Mouse (Mus musculus) stomach, embryonic 16.5 days (tissue): Measurements from ENCODE around the gene Rps9. TPM values are rescaled to one million over a fixed set of nuclear protein-coding genes. Genes with fewer than 3 reads are reported as not detected.

ENCODE experiments used
- ATAC-seq: fragments of 200-750 bp; cut with Nextera tagmentation; 2 replicates; pipeline ENCODE4 v1.8.0; 2017; ENCODE audit warnings: moderate number of reproducible peaks, moderate TSS enrichment; ENCODE audit not compliant: insufficient read depth, low FRiP score
- H3K27ac ChIP-seq: fragments of 300-500 bp; sonication (generic); 2 replicates; pipeline ENCODE4 v1.5.1; 2014; ENCODE audit warnings: low read length
- H3K27me3 ChIP-seq: fragments of 300-500 bp; sonication (generic); 2 replicates; pipeline ENCODE4 v1.6.1; 2014; ENCODE audit warnings: low read length, control low read depth, mixed read lengths; ENCODE audit not compliant: control insufficient read depth, insufficient read depth
- H3K36me3 ChIP-seq: fragments of 300-500 bp; sonication (generic); 2 replicates; pipeline ENCODE4 v1.6.1; 2014; ENCODE audit warnings: low read length; ENCODE audit not compliant: control insufficient read depth, insufficient read depth
- H3K4me1 ChIP-seq: fragments of 300-500 bp; sonication (generic); 2 replicates; pipeline ENCODE4 v1.6.1; 2014; ENCODE audit warnings: low read length, control low read depth, mixed read lengths; ENCODE audit not compliant: control insufficient read depth, insufficient read depth
- H3K4me2 ChIP-seq: fragments of 300-500 bp; sonication (generic); 2 replicates; pipeline ENCODE4 v1.6.1; 2014; ENCODE audit warnings: low read depth, low read length, mixed read lengths
- H3K4me3 ChIP-seq: fragments of 300-500 bp; sonication (generic); replicated peaks from 2 replicates; pipeline ENCODE4 v1.5.1; 2014; ENCODE audit warnings: mild to moderate bottlenecking, low read length
- H3K9ac ChIP-seq: fragments of 300-500 bp; sonication (generic); 2 replicates; pipeline ENCODE4 v1.6.1; 2014; ENCODE audit warnings: low read length
- H3K9me3 ChIP-seq: fragments of 300-500 bp; sonication (generic); replicated peaks from 2 replicates; pipeline ENCODE4 v1.6.1; 2016; ENCODE audit warnings: low read length, control low read depth; ENCODE audit not compliant: control insufficient read depth
- WGBS: fragments of 180-500 bp; shearing (Covaris S2); extraction: QIAGEN DNeasy Blood & Tissue Kit; methylation state at CpG from one replicate; pipeline ENCODE4 v1.1.7; 2014; 5-methylcytosine and 5-hydroxymethylcytosine counted together
- polyA plus RNA-seq: library from polyadenylated mRNA; unstranded; fragments of >200 nt; fragmentation: Nextera tagmentation; extraction: Ambion mirVana; gene quantifications from 2 replicates; pipeline ENCODE4 v1.2.1, GENCODE M21; 2015

Rps9 gene
- 1,206 and 1,366 TPM in 2 replicates for polyA plus RNA-seq

- H3K4me3 ChIP-seq, result peak within 1 kb of the TSS; percentile 91
- no peaks in the 10 kb centered on the region for H3K27me3 ChIP-seq
- H3K4me2 ChIP-seq, result peak within 1 kb of the TSS; percentile 92
- peaks cover 12% of the 10 kb centered on the region for H3K36me3 ChIP-seq
- H3K9ac ChIP-seq, result peak within 1 kb of the TSS; percentile 90
- no peaks in the 10 kb centered on the region for H3K9me3 ChIP-seq
- ATAC-seq, result peak; percentile 95
- whole genome bisulfite sequencing, result 2% methylated on average over 42 of the region's 42 CpGs
- H3K27ac ChIP-seq, result peak within 1 kb of the TSS; percentile 96
- H3K4me1 ChIP-seq, result peaks cover 9% of the 10 kb centered on the region
These were observed at the start of gene Rps9 for GRCm38 (mm10) chr7:3703879-3704441. Gene Rps9 (plus strand): TSS chr7:3703993.

GRCm38 (mm10) chr7:3656966-3657365 lies 46.8 kb upstream of the Rps9 start:
- Histone ChIP-seq H3K4me2 (no peak overlapping the region), H3K27ac (no peak overlapping the region), H3K9ac (no peak overlapping the region), H3K4me1 (no peaks in the 10 kb centered on the region), H3K27me3 (no peaks in the 10 kb centered on the region), H3K4me3 (no peak overlapping the region), H3K36me3 (peaks cover 59% of the 10 kb centered on the region), H3K9me3 (no peaks in the 10 kb centered on the region)
- 72% methylated on average over 4 of the region's 4 CpGs for WGBS
- no peak for ATAC-seq

- no peak for ATAC-seq
- H3K27me3 ChIP-seq, result no peaks in the 10 kb centered on the region
- H3K27ac ChIP-seq, result no peak overlapping the region
- no peak overlapping the region for H3K4me2 ChIP-seq
- peaks cover 55% of the 10 kb centered on the region for H3K36me3 ChIP-seq
- WGBS, result 94% methylated on average over 14 of the region's 14 CpGs
- H3K9me3 ChIP-seq, result no peaks in the 10 kb centered on the region
- H3K4me1 ChIP-seq, result no peaks in the 10 kb centered on the region; the same call in 1 of the 2 replicates
- no peak overlapping the region for H3K9ac ChIP-seq
- no peak overlapping the region for H3K4me3 ChIP-seq
These were observed 45.2 kb upstream of the Rps9 start for GRCm38 (mm10) chr7:3658578-3658977.

- H3K9me3 ChIP-seq, result no peaks in the 10 kb centered on the region
- peak overlapping the region; percentile 74 for H3K4me3 ChIP-seq
- peaks cover 15% of the 10 kb centered on the region for H3K4me1 ChIP-seq
- H3K27me3 ChIP-seq, result no peaks in the 10 kb centered on the region
- H3K9ac ChIP-seq, result peak overlapping the region; percentile 78
- peaks cover 17% of the 10 kb centered on the region for H3K36me3 ChIP-seq
- H3K4me2 ChIP-seq, result peak overlapping the region; percentile 76
- peak overlapping the region; percentile 90 for H3K27ac ChIP-seq
- 23% methylated on average over 15 of the region's 15 CpGs for WGBS
- peak; percentile 26 for ATAC-seq
These were observed 39.1 kb upstream of the Rps9 start for GRCm38 (mm10) chr7:3664524-3665214.

GRCm38 (mm10) chr7:3665215-3666114 lies 38.3 kb upstream of the Rps9 start, which contains the start of gene Leng1:
Gene Leng1 (minus strand): TSS chr7:3665840.
- peak within 1 kb of the TSS; percentile 92 for H3K27ac ChIP-seq
- H3K9ac ChIP-seq, result peak within 1 kb of the TSS; percentile 78
- peaks cover 15% of the 10 kb centered on the region for H3K4me1 ChIP-seq
- peak; percentile 99 for ATAC-seq
- H3K27me3 ChIP-seq, result no peaks in the 10 kb centered on the region
- H3K36me3 ChIP-seq, result peaks cover 10% of the 10 kb centered on the region
- 3% methylated on average over 45 of the region's 45 CpGs for WGBS
- H3K9me3 ChIP-seq, result no peaks in the 10 kb centered on the region
- peak within 1 kb of the TSS; percentile 76 for H3K4me2 ChIP-seq
- H3K4me3 ChIP-seq, result peak within 1 kb of the TSS; percentile 74

GRCm38 (mm10) chr7:3666921-3667391 lies 36.8 kb upstream of the Rps9 start:
- Histone ChIP-seq H3K4me1 (peaks cover 15% of the 10 kb centered on the region), H3K4me2 (no peak overlapping the region), H3K27ac (no peak overlapping the region), H3K9ac (0 out of 2 replicates have a peak overlapping the region, but pooled peaks have one; percentile 29), H3K36me3 (peaks cover 7% of the 10 kb centered on the region; the same call in 1 of the 2 replicates), H3K27me3 (no peaks in the 10 kb centered on the region), H3K4me3 (peak overlapping the region; percentile 13; the same call in 1 of the 2 replicates), H3K9me3 (no peaks in the 10 kb centered on the region)
- ATAC-seq, result no peak
- WGBS, result 17% methylated on average over 14 of the region's 14 CpGs

- no peak overlapping the region for H3K4me3 ChIP-seq
These were observed 29.1 kb upstream of the Rps9 start for GRCm38 (mm10) chr7:3674507-3675227.

GRCm38 (mm10) chr7:3675228-3675548 lies 28.6 kb upstream of the Rps9 start:
- no peak for ATAC-seq
- Histone ChIP-seq H3K4me1 (no peaks in the 10 kb centered on the region), H3K9me3 (no peaks in the 10 kb centered on the region), H3K27me3 (no peaks in the 10 kb centered on the region), H3K27ac (no peak overlapping the region), H3K9ac (no peak overlapping the region), H3K4me2 (no peak overlapping the region), H3K36me3 (0 out of 2 replicates have a peak, but pooled peaks cover 1% of the 10 kb centered on the region), H3K4me3 (no peak overlapping the region)
- WGBS, result 76% methylated on average over 3 of the region's 3 CpGs

More at GRCm38 (mm10) chr7:3674507-3675227, 29.1 kb upstream of the Rps9 start:
- Histone ChIP-seq H3K9me3 (no peaks in the 10 kb centered on the region), H3K27me3 (no peaks in the 10 kb centered on the region), H3K4me2 (no peak overlapping the region), H3K36me3 (no peaks in the 10 kb centered on the region), H3K27ac (no peak overlapping the region), H3K4me1 (no peaks in the 10 kb centered on the region), H3K9ac (no peak overlapping the region)
- 75% methylated on average over 10 of the region's 10 CpGs for WGBS
- peak; percentile 79 for ATAC-seq
